Mouse (Mus musculus): ENCODE data around the gene Ttyh1. TPM values are rescaled to one million over a fixed set of nuclear protein-coding genes. Genes with fewer than 3 reads are reported as not detected.

Ttyh1 gene
- total and polyA plus RNA-seq, 2 experiments from 2014 or later, result 186 to 742 TPM

DNA sequence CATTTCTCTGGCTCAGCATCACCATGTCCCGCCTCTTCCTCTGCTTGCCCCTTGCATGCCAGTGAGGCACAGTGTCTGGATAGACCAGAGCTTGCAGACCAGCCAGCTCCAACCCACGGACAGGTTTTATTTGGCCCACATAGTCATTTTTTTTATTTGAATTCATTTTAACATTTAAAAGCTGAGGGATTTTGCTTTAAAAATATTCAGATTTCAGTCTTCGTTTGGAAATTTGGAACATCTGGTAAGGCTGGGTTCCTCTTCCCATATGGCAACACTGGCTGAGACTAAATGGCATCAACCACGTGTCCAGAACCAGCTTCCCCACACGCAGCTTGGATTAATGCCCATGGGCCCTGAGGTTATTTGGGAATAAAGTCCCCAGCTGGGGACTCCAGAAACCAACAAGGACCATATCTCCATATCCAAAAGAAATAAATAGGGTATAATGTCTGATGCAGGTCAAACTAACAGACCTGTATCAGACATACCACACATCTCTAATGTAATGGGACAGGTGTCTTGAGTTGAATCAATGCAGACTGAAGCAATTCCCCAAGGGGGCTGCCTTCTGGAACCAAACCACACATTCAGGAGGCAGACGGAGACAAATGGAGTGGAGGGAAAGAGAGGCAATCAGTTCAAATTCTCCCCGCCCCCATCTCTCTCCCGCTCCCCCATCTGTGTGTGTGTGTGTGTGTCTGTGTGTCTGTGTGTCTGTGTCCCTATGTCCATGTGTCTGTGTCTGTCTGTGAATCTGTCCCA lies 2.0 kb upstream of the Ttyh1 start:
- WGBS, result 66% methylated on average over 8 of the region's 8 CpGs
- H3K27me3 ChIP-seq (ENCODE audit: insufficient read depth, low read length), result no peaks in the 10 kb centered on the region
- no peak overlapping the region for H3K27ac ChIP-seq (ENCODE audit: low read depth, low read length)
- no peak for DNase-seq (ENCODE audit: low spot score)
- peaks cover 3% of the 10 kb centered on the region; the same call in 1 of the 2 replicates for H3K4me1 ChIP-seq (ENCODE audit: insufficient read depth, low read length)
- TF ChIP-seq CTCF (IDR thresholded peaks at IDR 0.05), result no peak
- no peak overlapping the region for H3K4me2 ChIP-seq (ENCODE audit: low read depth, low read length, poor library complexity, severe bottlenecking)
- H3K36me3 ChIP-seq (ENCODE audit: insufficient read depth, low read length), result no peaks in the 10 kb centered on the region
- no peak overlapping the region for H3K4me3 ChIP-seq (ENCODE audit: low read depth, low read length)
- H3K9ac ChIP-seq (replicated peaks; ENCODE audit: low read length, poor library complexity, severe bottlenecking), result no peak overlapping the region
- H3K9me3 ChIP-seq (ENCODE audit: low read length), result no peaks in the 10 kb centered on the region
- ATAC-seq (ENCODE audit: low FRiP score), result no peak

DNA sequence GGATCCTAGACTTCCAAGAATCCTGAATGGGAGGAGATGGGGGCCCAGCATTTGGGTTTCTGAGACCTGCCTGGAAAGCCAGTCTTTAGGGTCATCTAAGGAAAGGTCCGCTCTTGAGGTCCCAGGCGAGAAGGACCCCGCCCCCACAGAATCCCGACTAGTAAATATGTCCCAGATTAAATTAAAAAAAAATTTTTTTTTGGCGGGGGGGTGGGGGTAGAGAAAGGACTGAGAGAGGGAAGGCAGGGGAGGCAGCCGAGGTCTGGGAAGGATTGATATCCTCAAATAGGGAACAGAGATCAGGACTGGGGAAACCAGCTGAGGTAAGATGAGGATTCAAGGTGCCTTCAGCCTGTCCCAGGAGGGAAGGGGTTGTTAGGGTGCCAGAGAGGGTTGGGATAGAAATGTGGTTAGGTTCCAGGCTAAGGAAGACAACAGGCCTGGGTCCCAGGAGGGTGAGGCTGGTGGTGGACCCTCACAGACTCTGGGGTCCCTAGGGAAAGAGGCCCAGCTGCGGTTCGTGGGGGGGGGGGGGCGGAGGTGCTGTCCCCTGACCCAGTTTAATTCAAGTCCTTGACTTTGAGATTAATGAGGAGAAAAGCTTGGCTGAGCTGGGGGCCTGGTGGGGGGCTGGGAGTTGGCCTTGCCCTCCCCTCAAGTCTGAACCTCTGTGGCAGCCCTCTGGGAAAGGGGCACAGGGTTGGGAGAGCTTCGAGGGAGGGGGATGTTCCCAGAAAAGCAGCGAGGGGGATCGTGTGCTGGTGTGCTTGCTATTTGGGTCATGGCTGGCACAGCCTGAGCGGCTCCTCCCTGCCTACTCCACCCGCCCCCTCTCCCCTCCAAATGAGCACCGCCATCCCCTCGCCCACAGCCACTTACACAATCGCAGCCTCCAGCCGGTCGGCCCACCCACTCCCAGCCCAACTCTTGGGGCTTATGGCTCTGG lies 1.0 kb downstream of the Ttyh1 start:
- no peaks in the 10 kb centered on the region for H3K27me3 ChIP-seq (ENCODE audit: insufficient read depth, low read length)
- peak; percentile 74 for DNase-seq (ENCODE audit: low spot score)
- peak overlapping the region; percentile 81 for H3K4me2 ChIP-seq (ENCODE audit: low read depth, low read length, poor library complexity, severe bottlenecking)
- TF ChIP-seq CTCF (IDR thresholded peaks at IDR 0.05), result no peak
- H3K36me3 ChIP-seq (ENCODE audit: insufficient read depth, low read length), result no peaks in the 10 kb centered on the region
- H3K9ac ChIP-seq (replicated peaks; ENCODE audit: low read length, poor library complexity, severe bottlenecking), result peak overlapping the region; percentile 98
- no peaks in the 10 kb centered on the region for H3K9me3 ChIP-seq (ENCODE audit: low read length)
- 0 out of 2 replicates have a peak, but pooled peaks have one; percentile 1 for ATAC-seq (ENCODE audit: low FRiP score)
- H3K27ac ChIP-seq (ENCODE audit: low read depth, low read length), result peak overlapping the region; percentile 83
- H3K4me1 ChIP-seq (ENCODE audit: insufficient read depth, low read length), result peaks cover 17% of the 10 kb centered on the region
- 3% methylated on average over 18 of the region's 19 CpGs for WGBS
- H3K4me3 ChIP-seq (ENCODE audit: low read depth, low read length), result peak overlapping the region; percentile 81

DNA sequence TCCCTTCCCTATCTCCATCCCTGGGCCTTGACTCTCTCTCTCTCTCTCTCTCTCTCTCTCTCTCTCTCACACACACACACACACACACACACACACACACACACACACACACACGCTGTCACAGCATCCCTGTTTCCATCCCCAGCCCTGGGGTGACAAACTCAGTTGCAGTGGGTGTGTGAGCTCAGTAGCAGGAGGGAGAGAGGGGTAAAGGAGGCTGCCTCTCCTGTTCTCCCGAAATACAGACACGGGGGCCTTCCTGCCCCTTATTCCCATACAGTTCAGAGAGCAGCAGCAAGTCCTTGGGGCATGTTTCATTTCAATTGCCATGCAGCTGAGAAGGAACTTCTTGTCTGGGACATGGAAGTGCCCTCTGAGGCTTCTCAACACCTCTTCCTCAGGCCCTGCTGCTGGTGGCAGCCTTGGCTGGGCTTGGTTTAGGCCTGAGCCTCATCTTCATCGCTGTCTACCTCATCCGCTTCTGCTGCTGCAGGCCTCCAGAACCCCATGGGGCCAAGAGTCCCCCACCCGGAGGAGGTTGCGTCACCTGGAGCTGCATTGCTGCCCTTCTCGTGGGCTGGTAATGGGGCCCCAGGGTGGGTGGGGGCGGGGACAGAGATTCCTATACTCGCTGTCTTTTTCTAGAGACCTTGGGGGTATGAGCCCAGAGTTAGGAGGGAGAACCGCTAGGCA lies 3.0 kb downstream of the Ttyh1 start:
- peaks cover 17% of the 10 kb centered on the region for H3K4me1 ChIP-seq (ENCODE audit: insufficient read depth, low read length)
- no peaks in the 10 kb centered on the region for H3K9me3 ChIP-seq (ENCODE audit: low read length)
- DNase-seq (ENCODE audit: low spot score), result no peak
- 0 out of 2 replicates have a peak, but pooled peaks cover 4% of the 10 kb centered on the region for H3K36me3 ChIP-seq (ENCODE audit: insufficient read depth, low read length)
- ATAC-seq (ENCODE audit: low FRiP score), result no peak
- 33% methylated on average over 11 of the region's 11 CpGs for WGBS
- peak overlapping the region; percentile 33; the same call in 1 of the 2 replicates for H3K9ac ChIP-seq (replicated peaks; ENCODE audit: low read length, poor library complexity, severe bottlenecking)
- H3K4me2 ChIP-seq (ENCODE audit: low read depth, low read length, poor library complexity, severe bottlenecking), result peak overlapping the region; percentile 81
- H3K4me3 ChIP-seq (ENCODE audit: low read depth, low read length), result peak overlapping the region; percentile 10; the same call in 1 of the 2 replicates
- TF ChIP-seq CTCF (IDR thresholded peaks at IDR 0.05), result no peak
- peak overlapping the region; percentile 83 for H3K27ac ChIP-seq (ENCODE audit: low read depth, low read length)
- H3K27me3 ChIP-seq (ENCODE audit: insufficient read depth, low read length), result no peaks in the 10 kb centered on the region

DNA sequence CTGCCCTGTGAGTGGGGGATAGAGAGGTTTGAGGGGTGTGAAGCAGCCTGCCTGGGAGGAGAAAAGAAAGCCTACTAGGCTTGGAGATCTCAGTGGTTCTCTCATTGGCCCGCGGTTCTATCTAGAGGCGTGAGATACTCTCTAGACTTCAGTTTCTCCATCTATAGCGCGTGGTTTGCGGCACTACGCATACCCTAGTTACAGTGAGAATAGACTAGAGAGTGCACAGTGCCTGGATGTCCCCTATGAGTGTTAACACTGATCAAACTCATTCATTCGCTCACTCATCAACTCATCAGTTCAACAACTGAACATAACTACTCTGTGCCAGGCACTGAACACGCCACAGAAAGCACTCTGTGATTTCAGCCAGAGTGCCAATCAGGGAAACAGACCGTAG lies 3.6 kb downstream of the Ttyh1 start:
- Histone ChIP-seq H3K4me3 (ENCODE audit: low read depth, low read length) (no peak overlapping the region), H3K4me1 (ENCODE audit: insufficient read depth, low read length) (peaks cover 17% of the 10 kb centered on the region), H3K9me3 (ENCODE audit: low read length) (no peaks in the 10 kb centered on the region), H3K4me2 (ENCODE audit: low read depth, low read length, poor library complexity, severe bottlenecking) (0 out of 2 replicates have a peak overlapping the region, but pooled peaks have one; percentile 81), H3K27me3 (ENCODE audit: insufficient read depth, low read length) (no peaks in the 10 kb centered on the region), H3K9ac (replicated peaks; ENCODE audit: low read length, poor library complexity, severe bottlenecking) (no peak overlapping the region), H3K36me3 (ENCODE audit: insufficient read depth, low read length) (peaks cover 7% of the 10 kb centered on the region), H3K27ac (ENCODE audit: low read depth, low read length) (peak overlapping the region; percentile 83)
- DNase-seq (ENCODE audit: low spot score), result no peak
- 77% methylated on average over 10 of the region's 10 CpGs for WGBS
- no peak for ATAC-seq (ENCODE audit: low FRiP score)
- TF ChIP-seq CTCF (IDR thresholded peaks at IDR 0.05), result no peak

DNA sequence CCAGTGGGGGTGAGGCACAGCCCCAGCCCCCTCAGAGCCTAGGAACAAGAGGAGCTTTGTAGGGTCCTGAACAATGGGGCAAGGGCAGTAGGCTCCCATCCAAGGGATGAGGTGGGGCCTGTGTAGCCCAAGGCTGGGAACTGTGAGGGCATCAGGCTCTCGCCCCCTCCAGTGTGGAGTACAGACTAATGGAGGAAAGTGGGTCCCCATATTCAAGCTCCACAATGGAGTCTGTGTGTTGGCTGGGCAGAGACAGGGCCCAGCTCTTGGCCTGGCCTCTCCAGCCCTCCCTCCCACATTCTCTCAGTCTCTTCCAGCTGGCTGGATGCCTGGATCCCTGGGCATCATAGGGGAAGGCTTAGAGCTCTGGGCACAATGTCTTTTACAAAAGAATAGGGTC lies 4.5 kb downstream of the Ttyh1 start:
- peak; percentile 95 for DNase-seq (ENCODE audit: low spot score)
- H3K9ac ChIP-seq (replicated peaks; ENCODE audit: low read length, poor library complexity, severe bottlenecking), result peak overlapping the region; percentile 47; the same call in 1 of the 2 replicates
- WGBS, result 20% methylated on average over 1 of the region's 1 CpGs
- H3K4me3 ChIP-seq (ENCODE audit: low read depth, low read length), result peak overlapping the region; percentile 7; the same call in 1 of the 2 replicates
- H3K27ac ChIP-seq (ENCODE audit: low read depth, low read length), result peak overlapping the region; percentile 83
- peak overlapping the region; percentile 45 for H3K4me2 ChIP-seq (ENCODE audit: low read depth, low read length, poor library complexity, severe bottlenecking)
- H3K4me1 ChIP-seq (ENCODE audit: insufficient read depth, low read length), result peaks cover 17% of the 10 kb centered on the region
- peak; percentile 76 for ATAC-seq (ENCODE audit: low FRiP score)
- H3K36me3 ChIP-seq (ENCODE audit: insufficient read depth, low read length), result peaks cover 15% of the 10 kb centered on the region
- H3K9me3 ChIP-seq (ENCODE audit: low read length), result no peaks in the 10 kb centered on the region
- no peak for TF ChIP-seq CTCF (IDR thresholded peaks at IDR 0.05)
- no peaks in the 10 kb centered on the region for H3K27me3 ChIP-seq (ENCODE audit: insufficient read depth, low read length)

Measured in midbrain, postnatal 0 days (tissue).